Mouse (Mus musculus): ENCODE measurements around the gene Abraxas2.

DNA sequence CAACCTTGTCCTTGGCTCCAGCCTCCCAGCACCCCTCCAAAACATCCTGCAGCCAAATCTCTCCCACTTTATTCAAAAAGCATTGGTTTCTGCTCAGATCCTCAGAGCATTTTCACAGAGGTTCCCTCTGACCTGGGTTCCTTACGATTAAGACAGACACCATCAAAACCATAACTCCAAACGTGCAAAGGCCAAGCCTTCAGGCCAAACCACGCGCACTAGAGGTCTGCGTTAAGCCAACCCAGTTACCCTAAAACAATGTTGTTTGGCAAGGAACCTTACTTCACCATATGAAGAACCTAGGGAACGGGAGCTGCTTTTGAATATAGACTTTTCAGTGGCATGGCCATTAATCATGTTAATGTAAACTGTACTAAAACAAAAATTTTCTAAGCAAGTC, 49.3 kb upstream of the Abraxas2 start:
- TF ChIP-seq USF1 (IDR thresholded peaks at IDR 0.05; ENCODE audit: low read depth), result no peak
- no peak for TF ChIP-seq CTCF (IDR thresholded peaks at IDR 0.05; ENCODE audit: control insufficient read depth, insufficient read depth, insufficient read length)
- TF ChIP-seq MAX (IDR thresholded peaks at IDR 0.05), result no peak
- TF ChIP-seq MYOG (IDR thresholded peaks at IDR 0.05; ENCODE audit: control insufficient read depth, extremely low read depth, insufficient read length), result no peak
- no peak for TF ChIP-seq CEBPB (IDR thresholded peaks at IDR 0.05; ENCODE audit: low read depth)
- TF ChIP-seq MYOD1 (IDR thresholded peaks at IDR 0.05; ENCODE audit: control insufficient read depth, insufficient read length, low read depth), result no peak
- TF ChIP-seq FOSL1 (IDR thresholded peaks at IDR 0.05; ENCODE audit: insufficient read depth, low read length, poor library complexity, severe bottlenecking), result no peak
